Mouse (Mus musculus) liver, embryonic 14.5 days (tissue): ENCODE data around the gene Spr.

Experiments used
- CTCF ChIP-seq: IDR thresholded peaks from 2 replicates; pipeline ENCODE4 v1.5.1; 2016; ENCODE audit warnings: antibody characterized with exemption, low read depth, control low read depth
- EP300 ChIP-seq: IDR thresholded peaks from 2 replicates; pipeline ENCODE4 v1.6.1; 2016; ENCODE audit warnings: antibody characterized with exemption, low read depth

DNA sequence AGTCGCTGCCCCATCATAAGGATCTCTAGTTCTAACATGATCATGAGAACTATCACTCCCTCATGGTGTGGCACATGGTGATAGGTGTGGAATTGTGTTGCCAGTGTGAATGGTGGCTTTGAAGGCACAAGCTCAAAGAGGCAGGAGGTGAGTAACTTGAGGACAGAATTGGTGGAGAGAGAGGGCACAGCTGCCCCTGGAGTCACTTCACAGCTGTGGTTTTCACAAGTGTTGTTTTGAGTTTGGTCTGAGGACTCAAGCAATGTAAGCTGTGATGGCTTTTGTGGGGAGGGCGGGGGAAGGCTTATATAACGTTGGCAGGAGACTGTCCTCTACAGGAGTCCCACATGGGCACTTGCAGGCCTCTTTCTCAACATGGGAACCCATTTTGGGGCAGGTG, 6.9 kb upstream of the Spr start:
- TF ChIP-seq CTCF (no peak), EP300 (no peak)
